Mouse (Mus musculus): ENCODE measurements around the gene Trap1.

DNA sequence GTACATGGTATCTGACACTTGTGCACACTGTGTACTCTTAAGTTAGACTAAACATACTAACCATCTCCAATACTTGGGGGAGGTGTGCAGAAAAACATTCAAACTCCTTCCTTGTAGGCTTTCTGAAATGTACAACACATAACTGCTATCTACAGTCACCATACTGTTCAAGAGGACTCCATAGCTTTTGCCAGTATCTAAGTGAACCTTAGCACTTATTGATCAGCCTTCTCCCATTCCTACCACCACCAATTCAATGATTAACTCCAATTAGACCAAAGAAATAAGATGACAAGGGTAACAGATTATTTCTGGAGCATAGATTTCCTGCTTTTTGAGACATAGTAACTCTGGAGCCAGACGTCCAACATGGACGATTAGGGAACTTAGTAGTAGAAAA is 22.7 kb upstream of the Trap1 start:
- TF ChIP-seq MYOD1 (IDR thresholded peaks at IDR 0.05; ENCODE audit: control insufficient read depth in 1 of 3, insufficient read length in 2 of 3, low read depth in 2 of 3), result no peak
- no peak for TF ChIP-seq USF1 (IDR thresholded peaks at IDR 0.05; ENCODE audit: low read depth)
- no peak for TF ChIP-seq POLR2AphosphoS2 (IDR thresholded peaks at IDR 0.05; ENCODE audit: insufficient read length, low read depth)
- TF ChIP-seq MAX (IDR thresholded peaks at IDR 0.05; ENCODE audit: low read depth), result no peak
- TF ChIP-seq E2F4 (IDR thresholded peaks at IDR 0.05; ENCODE audit: insufficient read depth), result no peak
- TF ChIP-seq POLR2A (IDR thresholded peaks at IDR 0.05; ENCODE audit: insufficient read length, low read depth), result no peak
- no peak for TF ChIP-seq CEBPB (IDR thresholded peaks at IDR 0.05; ENCODE audit: insufficient read depth, poor library complexity, severe bottlenecking)
- no peak for TF ChIP-seq SRF (IDR thresholded peaks at IDR 0.05; ENCODE audit: control insufficient read depth, insufficient read length, low read depth)
